In the genomic region with DNA sequence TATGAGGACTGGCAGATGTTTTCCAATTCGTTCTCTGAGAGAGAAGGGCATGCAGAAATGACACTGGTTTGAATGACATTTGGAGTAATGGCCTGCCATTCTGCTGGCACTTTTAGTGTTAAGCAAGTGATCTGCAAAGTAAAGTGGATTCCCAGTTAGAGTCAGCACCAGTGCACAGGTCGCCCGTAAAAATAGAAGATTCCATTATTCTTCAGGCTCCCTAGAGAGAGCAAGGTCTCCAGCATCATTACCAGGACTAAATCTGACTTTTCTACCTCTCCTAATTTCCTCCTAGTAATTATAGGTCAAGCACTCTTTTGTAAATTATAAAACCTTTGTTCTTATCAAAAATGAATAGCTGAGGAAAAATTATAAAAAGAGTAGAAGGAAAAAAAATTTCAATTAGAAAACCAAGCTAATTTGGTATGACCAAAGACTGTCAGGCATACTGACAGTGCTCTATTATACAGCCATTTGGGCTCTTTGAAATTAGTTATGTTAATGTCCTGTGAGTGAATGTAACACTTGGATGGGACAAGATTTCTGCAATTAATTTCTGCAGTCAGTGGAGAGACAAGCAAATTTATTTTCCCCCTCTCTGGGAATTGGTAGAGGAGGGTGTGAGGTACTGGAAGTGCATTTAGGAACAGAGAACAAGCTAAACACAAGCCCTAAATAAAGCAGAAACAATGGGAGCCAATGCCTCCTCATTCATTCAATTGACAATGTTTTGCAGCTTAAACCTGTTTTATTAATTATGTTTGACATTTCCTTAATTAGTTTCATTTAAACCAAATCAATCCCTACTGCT, we compare ENCODE assay signal across 16 mouse cellular contexts.
DNase-seq lines count a peak whose midpoint lies in the region; ATAC-seq lines count a peak whose summit lies in the region.
"Had no signal": no experiment of that assay in that cellular context is flagged by ENCODE, and none has a peak within 500 bp of the region (broad histone marks: within the 10 kb centered on the region; RNA-seq: fewer than 3 reads in every experiment).

No protein-coding gene starts in this region.

- H3K9ac ChIP-seq in neural tube, embryonic 11.5 days (ENCODE audit: low read length) = no peak overlapping the region
- no peak overlapping the region for H3K9ac ChIP-seq in hindbrain, embryonic 14.5 days
- H3K9ac ChIP-seq in midbrain, embryonic 16.5 days (ENCODE audit: low read depth, low read length) = no peak overlapping the region
- H3K9ac ChIP-seq: heart, embryonic 15.5 days; lung, embryonic 15.5 days had no signal

- H3K27ac ChIP-seq in neural tube, embryonic 11.5 days (ENCODE audit: low read depth, low read length) = no peak overlapping the region
- H3K27ac ChIP-seq in hindbrain, embryonic 14.5 days = peak overlapping the region; percentile 20; the same call in 1 of the 2 replicates
- 0 out of 2 replicates have a peak overlapping the region, but pooled peaks have one; percentile 22 for H3K27ac ChIP-seq in midbrain, embryonic 16.5 days (ENCODE audit: low read length)
- H3K27ac ChIP-seq: heart, embryonic 15.5 days; lung, embryonic 15.5 days had no signal

- no peak for DNase-seq in neural tube, embryonic 11.5 days (ENCODE audit: low spot score)
- DNase-seq in neural tube, embryonic 10.5 days (ENCODE audit: extremely low spot score, low spot score) = no peak
- peak; percentile 59 for DNase-seq in hindbrain, embryonic 14.5 days (ENCODE audit: low spot score)
- no peak for DNase-seq in gastrocnemius, postnatal 10 days
- no peak for DNase-seq in gastrocnemius, postnatal 14 days
- DNase-seq in spleen, postnatal 10 days (ENCODE audit: low spot score in 2 of 2) = no peak
- DNase-seq: adrenal gland, adult 2 months; cerebellum, adult 9-10 months; kidney, adult 9 months; kidney, postnatal 4 days; left cerebral cortex, postnatal 4 days had no signal

- no peaks in the 10 kb centered on the region for H3K27me3 ChIP-seq in neural tube, embryonic 11.5 days (ENCODE audit: control insufficient read depth, insufficient read depth, low read length)
- H3K27me3 ChIP-seq in hindbrain, embryonic 14.5 days (ENCODE audit: control insufficient read depth, insufficient read depth, low read length) = no peaks in the 10 kb centered on the region
- no peaks in the 10 kb centered on the region for H3K27me3 ChIP-seq in midbrain, embryonic 16.5 days (ENCODE audit: control insufficient read depth, insufficient read depth, low read depth, low read length)
- H3K27me3 ChIP-seq: heart, embryonic 15.5 days; lung, embryonic 15.5 days had no signal

- H3K4me2 ChIP-seq in neural tube, embryonic 11.5 days (ENCODE audit: low read depth) = no peak overlapping the region
- H3K4me2 ChIP-seq in hindbrain, embryonic 14.5 days (replicated peaks) = no peak overlapping the region
- H3K4me2 ChIP-seq in midbrain, embryonic 16.5 days (ENCODE audit: low read length) = no peak overlapping the region
- H3K4me2 ChIP-seq: heart, embryonic 15.5 days; liver, embryonic 11.5 days; lung, embryonic 15.5 days had no signal

- no peaks in the 10 kb centered on the region for H3K4me1 ChIP-seq in neural tube, embryonic 11.5 days (ENCODE audit: control insufficient read depth, insufficient read depth, low read length)
- no peaks in the 10 kb centered on the region for H3K4me1 ChIP-seq in hindbrain, embryonic 14.5 days (replicated peaks; ENCODE audit: control insufficient read depth, insufficient read depth, low read length)
- H3K4me1 ChIP-seq in midbrain, embryonic 16.5 days (ENCODE audit: control insufficient read depth, insufficient read depth, low read length) = no peaks in the 10 kb centered on the region; the same call in 1 of the 2 replicates
- H3K4me1 ChIP-seq: heart, embryonic 15.5 days; lung, embryonic 15.5 days had no signal

- H3K36me3 ChIP-seq in neural tube, embryonic 11.5 days (ENCODE audit: control insufficient read depth, insufficient read depth, low read length) = no peaks in the 10 kb centered on the region
- no peaks in the 10 kb centered on the region for H3K36me3 ChIP-seq in hindbrain, embryonic 14.5 days (replicated peaks; ENCODE audit: control insufficient read depth, insufficient read depth)
- H3K36me3 ChIP-seq in midbrain, embryonic 16.5 days (ENCODE audit: control insufficient read depth, insufficient read depth, low read length) = no peaks in the 10 kb centered on the region
- H3K36me3 ChIP-seq: G1E; heart, embryonic 15.5 days; lung, embryonic 15.5 days had no signal

- H3K9me3 ChIP-seq in neural tube, embryonic 11.5 days (ENCODE audit: control insufficient read depth, low read length) = no peaks in the 10 kb centered on the region
- H3K9me3 ChIP-seq in hindbrain, embryonic 14.5 days (ENCODE audit: control insufficient read depth, low read length) = no peaks in the 10 kb centered on the region
- H3K9me3 ChIP-seq in midbrain, embryonic 16.5 days (replicated peaks; ENCODE audit: control insufficient read depth, low read length, poor library complexity, severe bottlenecking) = no peaks in the 10 kb centered on the region
- H3K9me3 ChIP-seq: G1E; heart, embryonic 15.5 days; lung, embryonic 15.5 days had no signal

- 47% methylated on average over 3 of the region's 3 CpGs for WGBS in neural tube, embryonic 11.5 days
- 19% methylated on average over 3 of the region's 3 CpGs for WGBS in hindbrain, embryonic 14.5 days
- 30% methylated on average over 3 of the region's 3 CpGs for WGBS in midbrain, embryonic 16.5 days

- no peak overlapping the region for H3K4me3 ChIP-seq in neural tube, embryonic 11.5 days (ENCODE audit: low read depth, low read length)
- H3K4me3 ChIP-seq in hindbrain, embryonic 14.5 days (replicated peaks; ENCODE audit: low read length) = no peak overlapping the region
- H3K4me3 ChIP-seq in midbrain, embryonic 16.5 days (ENCODE audit: low read depth, low read length) = no peak overlapping the region
- H3K4me3 ChIP-seq: heart, embryonic 15.5 days; lung, embryonic 15.5 days had no signal

- intact Hi-C loops in gastrocnemius, postnatal 14 days (cut with DNase I; ENCODE audit: low total_unique reads) = no loop called here

- ATAC-seq in neural tube, embryonic 11.5 days (ENCODE audit: insufficient read depth, low FRiP score, low TSS enrichment) = peak; percentile 73
- peak; percentile 91 for ATAC-seq in hindbrain, embryonic 14.5 days (ENCODE audit: low FRiP score)
- ATAC-seq in midbrain, embryonic 16.5 days = peak; percentile 75
